Mouse (Mus musculus): ENCODE measurements around the gene Asf1a.
A peak's percentile ranks its signal among the peaks of the same experiment; 100 is the strongest.
"Not testable (repeated sequence)": the region's sequence is repeated elsewhere in the genome, so short reads cannot be mapped to it uniquely, and the experiment has no call there.

Asf1a gene

GRCm38 (mm10) chr10:53641507-53641906 lies 45.0 kb downstream of the Asf1a start:
- peak; percentile 37 for DNase-seq (ENCODE audit: low spot score)

GRCm38 (mm10) chr10:53650683-53651082 lies 54.1 kb downstream of the Asf1a start:
- DNase-seq (ENCODE audit: low spot score), result no peak

GRCm38 (mm10) chr10:53654239-53654638 lies 57.7 kb downstream of the Asf1a start:
- DNase-seq (ENCODE audit: low spot score), result not testable (repeated sequence)
